Mouse (Mus musculus) G1E (cell line): ENCODE measurements at regions not wholly inside any gene's neighbourhood (a gene's known extent, or its start where the extent isn't known, plus 50 kb on each side); places are given as distances from the start of the nearest gene placed in this dataset.

Experiments
- CTCF ChIP-seq: IDR thresholded peaks from 2 replicates; pipeline ENCODE4 v1.5.1; 2012; ENCODE audit warnings: low read depth, low read length, inconsistent platforms, mixed read lengths
- POLR2AphosphoS5 ChIP-seq: IDR thresholded peaks from 2 replicates; pipeline ENCODE4 v1.6.1; 2012; ENCODE audit warnings: low read depth, low read length, inconsistent platforms; ENCODE audit not compliant: insufficient replicate concordance
- TAL1 ChIP-seq: conservative IDR thresholded peaks from 2 replicates; pipeline ENCODE4 v1.6.1; 2012; ENCODE audit warnings: low read depth, low read length, inconsistent platforms, mixed read lengths

GRCm38 (mm10) chr13:59244622-59245021 lies 340.4 kb downstream of the Agtpbp1 start:
- no peak for TF ChIP-seq CTCF
- TF ChIP-seq TAL1 = no peak
- no peak for TF ChIP-seq POLR2AphosphoS5
